Mouse (Mus musculus): ENCODE data around the gene Gm45194. TPM values are rescaled to one million over a fixed set of nuclear protein-coding genes. Genes with fewer than 3 reads are reported as not detected.

The Gm45194 gene
- 1.3 and 1.8 TPM in 2 replicates for polyA plus RNA-seq (2014; fragmentation: Nextera tagmentation; extraction: Ambion mirVana)

DNA sequence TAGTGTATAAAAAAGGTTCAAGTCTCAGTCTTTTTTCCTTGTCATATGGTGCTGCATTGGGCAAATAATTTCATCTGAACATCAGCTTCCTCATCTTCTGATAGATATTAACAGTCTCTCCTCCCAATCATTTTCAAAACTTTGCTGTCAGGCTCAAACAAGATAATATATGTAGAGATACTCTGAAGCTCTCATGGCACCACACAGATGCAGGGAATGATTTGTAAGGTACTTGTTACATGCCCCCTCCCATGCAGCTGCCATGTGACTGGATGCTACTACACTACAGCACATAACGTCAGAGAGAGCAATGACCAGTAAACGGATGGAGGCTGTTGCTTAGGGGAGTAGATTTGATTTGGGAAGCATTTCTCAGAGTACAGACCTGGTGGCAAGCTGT, at the start of gene Gm45194:
Gm45194 (plus strand) TSS at position 301 of the 400 bp plus-strand sequence.
- WGBS: 40% methylated on average over 2 of the region's 2 CpGs
- Histone ChIP-seq H3K36me3 (ENCODE audit: control insufficient read depth, insufficient read depth, low read length) (no peaks in the 10 kb centered on the region), H3K4me2 (replicated peaks; ENCODE audit: low read depth, low read length) (no peak within 1 kb of the TSS), H3K27me3 (ENCODE audit: control insufficient read depth, insufficient read depth, low read length) (no peaks in the 10 kb centered on the region), H3K4me1 (replicated peaks; ENCODE audit: control insufficient read depth, insufficient read depth, low read length) (no peaks in the 10 kb centered on the region), H3K9me3 (ENCODE audit: control insufficient read depth, low read length) (no peaks in the 10 kb centered on the region), H3K4me3 (ENCODE audit: low read depth, low read length) (no peak within 1 kb of the TSS), H3K27ac (ENCODE audit: low read depth, low read length) (no peak within 1 kb of the TSS), H3K9ac (ENCODE audit: low read depth, low read length) (no peak within 1 kb of the TSS)
- no peak for DNase-seq (ENCODE audit: low spot score)
- ATAC-seq (ENCODE audit: low FRiP score): no peak

- ATAC-seq (ENCODE audit: low FRiP score): no peak
- DNase-seq (ENCODE audit: low spot score): no peak
- no peak overlapping the region for H3K4me2 ChIP-seq (replicated peaks; ENCODE audit: low read depth, low read length)
- 69% methylated on average over 3 of the region's 3 CpGs for WGBS
- H3K4me3 ChIP-seq (ENCODE audit: low read depth, low read length): no peak overlapping the region
- no peaks in the 10 kb centered on the region for H3K4me1 ChIP-seq (replicated peaks; ENCODE audit: control insufficient read depth, insufficient read depth, low read length)
- no peaks in the 10 kb centered on the region for H3K9me3 ChIP-seq (ENCODE audit: control insufficient read depth, low read length)
- no peak overlapping the region for H3K27ac ChIP-seq (ENCODE audit: low read depth, low read length)
- no peaks in the 10 kb centered on the region for H3K27me3 ChIP-seq (ENCODE audit: control insufficient read depth, insufficient read depth, low read length)
- no peaks in the 10 kb centered on the region for H3K36me3 ChIP-seq (ENCODE audit: control insufficient read depth, insufficient read depth, low read length)
- no peak overlapping the region for H3K9ac ChIP-seq (ENCODE audit: low read depth, low read length)
Measured at GRCm38 (mm10) chrX:111855878-111856277, 35.3 kb upstream of the Gm45194 start.

- 82% methylated on average over 5 of the region's 5 CpGs for WGBS
- peak; percentile 2 for DNase-seq (ENCODE audit: low spot score)
- no peak for ATAC-seq (ENCODE audit: low FRiP score)
Measured at GRCm38 (mm10) chrX:111881251-111881650, 9.9 kb upstream of the Gm45194 start.

DNA sequence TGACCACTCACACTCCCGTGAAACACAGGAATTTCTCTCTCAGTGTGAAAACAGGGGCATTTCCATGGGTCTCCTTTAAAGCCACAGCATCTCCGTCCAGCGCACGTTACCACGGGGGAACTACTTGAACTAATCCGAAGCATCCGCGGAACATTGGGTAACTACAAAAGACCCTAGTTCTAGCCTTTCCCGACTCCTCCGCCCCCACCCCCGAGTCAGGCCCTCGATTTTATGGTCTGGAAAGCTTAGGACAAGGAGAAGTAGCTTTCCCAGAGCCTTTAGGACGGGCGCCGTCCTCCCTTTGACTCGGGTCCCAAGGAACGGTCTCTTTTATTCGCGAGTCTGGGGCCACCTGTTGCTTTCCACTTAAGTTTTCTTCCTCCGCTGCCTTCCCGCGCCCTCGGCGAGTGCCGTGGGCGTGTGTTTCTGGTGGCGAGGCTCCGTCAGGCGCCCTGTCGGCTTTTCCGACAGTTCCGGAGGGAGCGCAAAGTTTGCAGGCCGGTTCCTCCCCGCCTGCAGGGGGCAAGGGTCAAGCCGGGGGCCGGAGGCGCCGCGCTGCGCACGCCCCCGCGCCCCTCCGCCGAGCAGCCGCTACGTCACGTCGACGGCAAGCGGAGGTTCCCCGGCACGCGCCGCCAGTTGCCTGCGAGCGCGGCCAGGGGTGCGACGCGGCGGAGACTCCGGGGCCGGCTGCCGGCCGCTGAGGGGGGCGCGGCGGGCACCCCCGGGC, 3.3 kb downstream of the Gm45194 start:
- 12% methylated on average over 37 of the region's 71 CpGs for WGBS
- 0 out of 2 replicates have a peak overlapping the region, but pooled peaks have one; percentile 11 for H3K9ac ChIP-seq (ENCODE audit: low read depth, low read length)
- H3K27ac ChIP-seq (ENCODE audit: low read depth, low read length): no peak overlapping the region
- ATAC-seq (ENCODE audit: low FRiP score): peak; percentile 59
- no peaks in the 10 kb centered on the region for H3K36me3 ChIP-seq (ENCODE audit: control insufficient read depth, insufficient read depth, low read length)
- peak; percentile 44 for DNase-seq (ENCODE audit: low spot score)
- peak overlapping the region; percentile 72 for H3K4me2 ChIP-seq (replicated peaks; ENCODE audit: low read depth, low read length)
- H3K4me3 ChIP-seq (ENCODE audit: low read depth, low read length): peak overlapping the region; percentile 42
- H3K4me1 ChIP-seq (replicated peaks; ENCODE audit: control insufficient read depth, insufficient read depth, low read length): no peaks in the 10 kb centered on the region
- no peaks in the 10 kb centered on the region for H3K9me3 ChIP-seq (ENCODE audit: control insufficient read depth, low read length)
- H3K27me3 ChIP-seq (ENCODE audit: control insufficient read depth, insufficient read depth, low read length): no peaks in the 10 kb centered on the region

More at GRCm38 (mm10) chrX:111881251-111881650, 9.9 kb upstream of the Gm45194 start:
- Histone ChIP-seq H3K4me3 (ENCODE audit: low read depth, low read length) (no peak overlapping the region), H3K27me3 (ENCODE audit: control insufficient read depth, insufficient read depth, low read length) (no peaks in the 10 kb centered on the region), H3K4me2 (replicated peaks; ENCODE audit: low read depth, low read length) (no peak overlapping the region), H3K9ac (ENCODE audit: low read depth, low read length) (no peak overlapping the region), H3K36me3 (ENCODE audit: control insufficient read depth, insufficient read depth, low read length) (no peaks in the 10 kb centered on the region), H3K27ac (ENCODE audit: low read depth, low read length) (no peak overlapping the region), H3K9me3 (ENCODE audit: control insufficient read depth, low read length) (no peaks in the 10 kb centered on the region), H3K4me1 (replicated peaks; ENCODE audit: control insufficient read depth, insufficient read depth, low read length) (no peaks in the 10 kb centered on the region)

GRCm38 (mm10) chrX:111895084-111895779, 4.0 kb downstream of the Gm45194 start:
- Histone ChIP-seq H3K4me2 (replicated peaks; ENCODE audit: low read depth, low read length) (peak overlapping the region; percentile 72), H3K9ac (ENCODE audit: low read depth, low read length) (0 out of 2 replicates have a peak overlapping the region, but pooled peaks have one; percentile 11), H3K36me3 (ENCODE audit: control insufficient read depth, insufficient read depth, low read length) (no peaks in the 10 kb centered on the region), H3K4me1 (replicated peaks; ENCODE audit: control insufficient read depth, insufficient read depth, low read length) (no peaks in the 10 kb centered on the region), H3K4me3 (ENCODE audit: low read depth, low read length) (peak overlapping the region; percentile 42), H3K27ac (ENCODE audit: low read depth, low read length) (no peak overlapping the region), H3K27me3 (ENCODE audit: control insufficient read depth, insufficient read depth, low read length) (no peaks in the 10 kb centered on the region), H3K9me3 (ENCODE audit: control insufficient read depth, low read length) (no peaks in the 10 kb centered on the region)
- ATAC-seq (ENCODE audit: low FRiP score): peak; percentile 61
- peak; percentile 28 for DNase-seq (ENCODE audit: low spot score)
- 24% methylated on average over 29 of the region's 70 CpGs for WGBS

GRCm38 (mm10) chrX:111917422-111917821, 26.2 kb downstream of the Gm45194 start:
- Histone ChIP-seq H3K9me3 (ENCODE audit: control insufficient read depth, low read length) (no peaks in the 10 kb centered on the region), H3K36me3 (ENCODE audit: control insufficient read depth, insufficient read depth, low read length) (no peaks in the 10 kb centered on the region), H3K9ac (ENCODE audit: low read depth, low read length) (no peak overlapping the region), H3K4me3 (ENCODE audit: low read depth, low read length) (no peak overlapping the region), H3K4me1 (replicated peaks; ENCODE audit: control insufficient read depth, insufficient read depth, low read length) (no peaks in the 10 kb centered on the region), H3K4me2 (replicated peaks; ENCODE audit: low read depth, low read length) (no peak overlapping the region), H3K27me3 (ENCODE audit: control insufficient read depth, insufficient read depth, low read length) (no peaks in the 10 kb centered on the region), H3K27ac (ENCODE audit: low read depth, low read length) (no peak overlapping the region)
- ATAC-seq (ENCODE audit: low FRiP score) (no peak), DNase-seq (ENCODE audit: low spot score) (no peak)

- Histone ChIP-seq H3K27me3 (ENCODE audit: control insufficient read depth, insufficient read depth, low read length) (no peaks in the 10 kb centered on the region), H3K4me1 (replicated peaks; ENCODE audit: control insufficient read depth, insufficient read depth, low read length) (no peaks in the 10 kb centered on the region), H3K4me3 (ENCODE audit: low read depth, low read length) (no peak overlapping the region), H3K9ac (ENCODE audit: low read depth, low read length) (no peak overlapping the region), H3K36me3 (ENCODE audit: control insufficient read depth, insufficient read depth, low read length) (no peaks in the 10 kb centered on the region), H3K27ac (ENCODE audit: low read depth, low read length) (no peak overlapping the region), H3K4me2 (replicated peaks; ENCODE audit: low read depth, low read length) (no peak overlapping the region), H3K9me3 (ENCODE audit: control insufficient read depth, low read length) (no peaks in the 10 kb centered on the region)
- WGBS: 81% methylated on average over 4 of the region's 4 CpGs
- no peak for ATAC-seq (ENCODE audit: low FRiP score)
- no peak for DNase-seq (ENCODE audit: low spot score)
Measured at GRCm38 (mm10) chrX:111960909-111961308, 69.7 kb downstream of the Gm45194 start.

GRCm38 (mm10) chrX:111999661-112000060, 108.5 kb downstream of the Gm45194 start:
- Histone ChIP-seq H3K27me3 (ENCODE audit: control insufficient read depth, insufficient read depth, low read length) (no peaks in the 10 kb centered on the region), H3K36me3 (ENCODE audit: control insufficient read depth, insufficient read depth, low read length) (no peaks in the 10 kb centered on the region), H3K4me1 (replicated peaks; ENCODE audit: control insufficient read depth, insufficient read depth, low read length) (no peaks in the 10 kb centered on the region), H3K9me3 (ENCODE audit: control insufficient read depth, low read length) (no peaks in the 10 kb centered on the region), H3K4me2 (replicated peaks; ENCODE audit: low read depth, low read length) (no peak overlapping the region), H3K27ac (ENCODE audit: low read depth, low read length) (no peak overlapping the region), H3K4me3 (ENCODE audit: low read depth, low read length) (no peak overlapping the region), H3K9ac (ENCODE audit: low read depth, low read length) (no peak overlapping the region)
- WGBS: 52% methylated on average over 1 of the region's 1 CpGs
- ATAC-seq (ENCODE audit: low FRiP score): no peak
- no peak for DNase-seq (ENCODE audit: low spot score)

GRCm38 (mm10) chrX:112010707-112011106, 119.5 kb downstream of the Gm45194 start, which contains the start of gene Tex16:
Gene Tex16, plus strand, starts transcription at chrX:112011007.
- H3K4me2 ChIP-seq (replicated peaks; ENCODE audit: low read depth, low read length): no peak within 1 kb of the TSS
- no peak for DNase-seq (ENCODE audit: low spot score)

More at GRCm38 (mm10) chrX:112010707-112011106, 119.5 kb downstream of the Gm45194 start, which contains the start of gene Tex16:
- H3K27me3 ChIP-seq (ENCODE audit: control insufficient read depth, insufficient read depth, low read length): no peaks in the 10 kb centered on the region
- no peak for ATAC-seq (ENCODE audit: low FRiP score)
- no peaks in the 10 kb centered on the region for H3K4me1 ChIP-seq (replicated peaks; ENCODE audit: control insufficient read depth, insufficient read depth, low read length)
- no peak within 1 kb of the TSS for H3K9ac ChIP-seq (ENCODE audit: low read depth, low read length)
- H3K36me3 ChIP-seq (ENCODE audit: control insufficient read depth, insufficient read depth, low read length): no peaks in the 10 kb centered on the region
- no peaks in the 10 kb centered on the region for H3K9me3 ChIP-seq (ENCODE audit: control insufficient read depth, low read length)
- H3K4me3 ChIP-seq (ENCODE audit: low read depth, low read length): no peak within 1 kb of the TSS
- no peak within 1 kb of the TSS for H3K27ac ChIP-seq (ENCODE audit: low read depth, low read length)
